Mouse (Mus musculus) lung, adult 18-20 months (tissue): ENCODE results near the gene Ets2.
A peak's percentile ranks its signal among the peaks of the same experiment; 100 is the strongest.

Experiments
- DNase-seq, 2 experiments: peaks; one replicate each; pipeline ENCODE4 v3.0.0; 2022; ENCODE audit warnings: mixed read lengths in 2 of 2

Gene Ets2

GRCm38 (mm10) chr16:95701802-95702561 is at the start of gene Ets2:
Ets2 (plus strand) TSS chr16:95702075.
- peak; percentile 90 to 93 for DNase-seq

DNA sequence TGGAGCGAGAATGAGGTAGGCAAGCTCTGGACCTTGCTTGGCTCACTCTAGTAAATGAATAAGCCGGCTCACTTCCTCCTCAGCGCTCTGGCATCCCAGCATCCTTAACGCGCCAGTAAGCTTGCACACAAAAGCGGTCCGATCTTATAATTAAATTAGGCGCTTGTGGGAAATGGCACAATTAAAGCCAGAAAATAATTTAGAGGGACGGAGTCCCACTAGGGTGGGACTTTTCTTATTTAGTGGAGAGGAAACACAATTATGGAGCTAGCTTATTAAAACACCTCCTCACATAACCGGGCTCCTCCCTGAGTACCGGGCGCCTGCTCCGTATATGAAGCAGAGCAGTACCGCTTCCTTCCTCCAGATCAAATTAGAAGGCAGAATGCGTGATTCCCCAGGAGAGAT is 47.7 kb upstream of the Ets2 start:
- no peak for DNase-seq

GRCm38 (mm10) chr16:95656535-95656934 is 45.3 kb upstream of the Ets2 start:
- no peak for DNase-seq

DNA sequence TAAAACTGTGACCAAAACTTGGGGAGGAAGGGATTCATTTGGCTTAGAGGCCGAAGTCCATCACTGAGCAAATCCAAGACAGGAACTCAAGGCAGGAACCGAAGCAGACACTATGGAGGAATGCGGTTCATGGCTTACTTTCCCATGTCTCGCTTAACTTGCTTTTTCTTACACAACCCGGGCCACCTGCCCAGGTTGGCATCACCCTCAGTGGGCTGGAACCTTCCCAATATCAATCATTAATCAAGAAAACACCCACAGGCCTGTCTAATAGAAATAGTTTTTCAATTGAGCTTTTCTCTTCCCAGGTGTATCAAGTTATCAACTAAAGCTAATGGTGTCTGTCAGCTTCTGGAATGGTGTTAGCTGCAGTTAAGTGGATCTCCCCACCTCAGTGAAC is 44.7 kb upstream of the Ets2 start:
- no peak for DNase-seq

GRCm38 (mm10) chr16:95657756-95658155 is 44.1 kb upstream of the Ets2 start:
- DNase-seq: no peak

DNA sequence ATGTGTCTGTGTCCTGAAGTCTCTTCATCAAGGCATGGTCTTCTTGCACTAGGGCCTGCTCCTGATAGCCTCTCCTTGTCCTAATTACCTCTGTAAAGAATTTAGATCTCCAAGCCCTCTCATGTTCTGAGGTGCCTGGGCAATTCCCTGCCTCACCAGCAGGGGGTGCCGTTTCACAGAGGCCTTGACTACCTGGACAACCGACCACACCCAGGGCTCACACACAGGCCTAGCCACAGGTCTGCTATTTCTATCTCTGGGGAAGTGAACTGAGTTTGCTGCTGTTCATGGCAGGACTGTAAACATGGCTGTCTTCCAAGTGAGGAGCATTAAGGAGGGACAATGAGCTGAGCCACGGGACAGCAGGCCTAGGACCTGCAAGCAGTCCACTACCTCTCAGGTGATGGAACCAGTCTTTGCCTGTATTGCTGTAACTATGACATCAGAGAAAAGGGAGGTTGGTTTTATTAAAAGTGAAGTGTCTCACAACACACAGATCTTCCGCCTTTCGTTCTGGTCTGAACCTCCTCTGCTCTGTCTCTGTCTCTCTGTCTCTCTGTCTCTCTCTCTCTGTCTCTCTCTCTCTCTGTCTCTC is 42.9 kb upstream of the Ets2 start:
- peak; percentile 64 to 75 for DNase-seq

- peak; percentile 28 to 57 for DNase-seq
These were observed 42.4 kb upstream of the Ets2 start for GRCm38 (mm10) chr16:95659461-95659860.

- no peak for DNase-seq
These were observed 41.0 kb upstream of the Ets2 start for GRCm38 (mm10) chr16:95660909-95661308.

- no peak for DNase-seq
These were observed 36.3 kb upstream of the Ets2 start for GRCm38 (mm10) chr16:95665472-95666131.

- DNase-seq: no peak
These were observed 35.6 kb upstream of the Ets2 start for GRCm38 (mm10) chr16:95666288-95666687.

DNA sequence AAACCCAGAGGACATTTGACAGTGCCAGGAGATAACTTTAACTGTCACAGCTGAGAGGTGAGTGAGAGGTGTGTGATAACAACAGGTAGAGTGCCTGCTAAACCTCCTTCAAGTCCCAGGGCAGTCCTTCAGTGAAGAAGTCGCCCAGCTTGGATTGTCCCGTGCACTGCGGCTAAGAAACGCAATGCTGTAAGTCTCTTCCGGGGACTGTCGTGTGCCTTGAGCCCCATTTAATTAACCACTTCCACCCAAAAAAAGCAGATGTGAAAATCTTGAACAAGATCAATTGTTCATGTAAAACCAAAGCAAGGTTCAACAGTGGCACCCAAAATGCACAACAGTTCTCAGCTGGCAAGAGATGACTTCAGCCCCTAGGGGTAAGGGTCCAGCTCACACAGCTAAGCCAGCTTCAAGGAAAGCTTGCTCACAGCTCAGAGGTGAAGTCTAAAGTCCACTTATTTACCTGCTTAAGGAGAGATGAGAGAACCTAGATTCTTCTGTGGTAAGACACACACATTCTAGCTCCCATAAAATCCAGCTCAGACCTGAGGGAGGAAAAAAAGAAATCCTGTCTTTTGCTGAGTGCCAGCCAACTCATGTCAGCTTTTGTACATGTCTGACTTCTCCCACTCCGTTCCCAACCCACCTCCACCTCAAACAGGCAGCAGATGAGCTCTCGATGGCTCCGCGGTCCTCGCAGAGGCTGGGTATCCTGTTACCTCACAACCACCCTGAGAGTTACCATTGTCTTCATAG is 34.3 kb upstream of the Ets2 start:
- DNase-seq: no peak

DNA sequence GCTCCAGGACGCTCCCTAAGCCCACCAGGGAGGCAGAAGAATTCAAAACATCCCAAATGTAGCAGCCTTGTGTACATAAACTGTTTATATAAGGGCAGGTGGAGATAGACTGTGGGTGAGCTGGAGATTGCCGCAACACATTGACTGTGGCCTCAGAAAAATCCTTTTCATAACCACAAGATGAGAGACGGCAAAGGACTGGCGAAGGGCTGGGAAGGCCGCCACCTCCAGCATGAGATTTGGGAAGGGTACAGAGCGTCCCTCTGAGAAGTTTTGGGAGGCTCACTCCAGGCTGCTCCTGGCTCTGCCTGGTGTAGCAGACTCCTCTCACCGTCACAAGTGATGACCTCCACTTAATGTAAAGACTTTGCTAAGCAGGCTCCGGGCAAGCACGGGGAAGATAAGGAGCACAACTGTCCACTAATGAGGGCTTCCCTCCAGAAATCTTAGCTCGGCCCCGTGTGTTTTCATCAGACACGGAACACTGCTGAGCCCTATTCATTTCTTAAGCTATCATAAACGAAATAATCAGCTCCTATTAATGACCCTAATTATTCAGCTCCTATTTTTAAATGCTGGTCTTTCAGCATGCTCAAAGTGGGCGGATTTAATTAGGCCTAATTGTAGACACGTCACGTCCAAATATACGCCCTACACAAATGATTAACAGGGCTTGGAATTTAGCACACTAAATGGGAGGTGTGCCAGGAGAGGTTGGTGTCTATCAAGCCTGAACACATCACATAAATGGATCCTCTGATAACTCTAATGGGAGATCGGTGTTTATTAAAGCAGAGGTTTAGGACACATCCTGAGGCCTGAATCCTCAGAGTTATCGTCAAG is 33.5 kb upstream of the Ets2 start:
- no peak for DNase-seq

- DNase-seq: peak; percentile 34 to 44
These were observed 27.4 kb upstream of the Ets2 start for GRCm38 (mm10) chr16:95674452-95674921.

- no peak for DNase-seq
These were observed 26.7 kb upstream of the Ets2 start for GRCm38 (mm10) chr16:95675212-95675611.

- DNase-seq: no peak
These were observed 25.2 kb upstream of the Ets2 start for GRCm38 (mm10) chr16:95676668-95677067.

DNA sequence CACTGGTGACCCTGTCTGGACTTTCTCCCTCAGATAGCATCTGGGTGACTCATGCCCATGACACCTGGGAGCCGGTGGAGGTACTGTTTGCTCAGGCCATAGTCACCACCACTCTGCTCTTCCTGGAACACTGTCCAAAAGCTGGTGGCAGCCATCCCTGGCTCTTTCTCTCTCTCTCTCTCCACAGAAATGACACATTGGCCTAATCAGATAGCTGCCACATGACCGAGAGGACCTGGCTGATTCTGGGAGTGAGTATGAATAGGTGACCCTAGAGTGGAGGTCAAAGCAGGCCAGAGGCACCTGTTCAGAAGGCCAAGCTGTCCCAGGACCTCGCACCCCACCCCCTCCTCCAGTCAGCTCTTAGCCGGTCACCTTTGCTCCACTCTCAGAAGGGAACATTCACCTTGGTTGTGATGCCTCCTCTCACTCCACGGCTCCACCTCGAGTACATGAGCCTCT is 19.4 kb upstream of the Ets2 start:
- DNase-seq: no peak

DNA sequence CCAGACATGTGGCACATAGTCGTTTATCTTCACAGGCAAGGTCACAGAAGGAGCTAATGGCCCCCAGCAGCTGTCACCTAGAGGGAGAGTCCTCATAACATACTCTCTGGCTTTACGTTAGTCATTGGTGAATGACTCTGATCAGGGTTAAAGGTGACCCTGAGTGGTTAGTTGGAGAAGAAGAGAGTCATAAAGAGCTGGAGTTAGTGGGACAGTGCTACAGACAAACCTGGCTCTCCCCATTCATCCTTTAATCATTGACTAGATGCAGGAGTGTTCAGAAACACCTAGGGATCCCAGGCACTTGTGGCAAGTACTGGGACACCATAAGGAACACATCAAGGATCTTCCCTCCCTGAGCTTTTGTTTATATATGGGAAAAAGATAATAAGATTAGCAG is 16.1 kb upstream of the Ets2 start:
- no peak for DNase-seq

DNA sequence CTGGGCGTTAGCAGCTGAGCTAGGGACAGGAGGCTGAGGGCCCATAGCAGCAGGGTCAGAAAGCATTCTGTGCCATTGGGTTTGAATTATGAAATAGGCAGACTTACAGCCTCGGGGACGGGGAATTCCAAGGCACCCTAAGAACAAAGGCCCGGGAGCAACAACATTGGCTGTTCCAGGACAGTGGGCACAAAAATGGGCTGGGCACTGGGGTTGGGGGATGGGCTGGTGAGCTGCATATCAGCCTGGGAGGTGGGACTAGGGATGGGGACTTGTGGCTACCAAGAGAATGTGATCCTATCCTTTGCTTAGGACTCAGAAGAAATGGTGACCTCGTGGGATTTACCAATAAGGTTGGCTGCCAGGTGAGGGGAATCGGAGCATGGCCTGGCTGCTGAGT is 15.6 kb upstream of the Ets2 start:
- DNase-seq: no peak

- DNase-seq: no peak
These were observed 15.0 kb upstream of the Ets2 start for GRCm38 (mm10) chr16:95686901-95687300.

- DNase-seq: no peak
These were observed 13.9 kb upstream of the Ets2 start for GRCm38 (mm10) chr16:95688010-95688409.

DNA sequence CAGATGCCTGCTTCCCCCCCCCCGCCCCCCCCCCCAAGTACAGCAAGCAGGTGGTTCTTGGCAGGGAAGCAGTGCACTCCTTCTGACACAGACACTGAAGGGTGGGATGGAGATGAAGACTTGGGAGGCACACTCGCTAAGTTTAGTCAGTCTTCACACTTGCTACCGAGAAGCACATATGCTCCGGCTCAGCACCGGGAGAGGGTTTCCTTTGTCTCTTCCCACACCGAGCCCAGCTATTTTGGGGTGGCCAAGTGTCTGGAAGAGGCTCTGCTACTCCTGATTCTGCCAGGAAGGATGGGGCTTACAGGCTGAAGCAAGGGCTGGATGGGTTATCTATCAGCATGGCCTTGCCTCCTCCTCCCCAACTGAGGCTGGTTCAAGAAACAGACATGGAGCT is 5.3 kb upstream of the Ets2 start:
- no peak for DNase-seq

- no peak for DNase-seq
These were observed 2.2 kb upstream of the Ets2 start for GRCm38 (mm10) chr16:95699721-95700120.
